Mouse (Mus musculus) neural tube, embryonic 14.5 days (tissue): ENCODE measurements around the gene Ccdc171. TPM values are rescaled to one million over a fixed set of nuclear protein-coding genes. Genes with fewer than 3 reads are reported as not detected.
A peak's percentile ranks its signal among the peaks of the same experiment; 100 is the strongest.

Experiments
- ATAC-seq: fragments of 200-750 bp; cut with Nextera tagmentation; 2 replicates; pipeline ENCODE4 v1.8.0; 2017; ENCODE audit warnings: low read depth, mild to moderate bottlenecking, moderate TSS enrichment, moderate library complexity
- H3K27ac ChIP-seq: fragments of 300-500 bp; sonication (generic); 2 replicates; pipeline ENCODE4 v1.5.1; 2014; ENCODE audit warnings: low read depth, mild to moderate bottlenecking, control low read depth, low read length, moderate library complexity, mixed read lengths
- H3K27me3 ChIP-seq: fragments of 300-500 bp; sonication (generic); 2 replicates; pipeline ENCODE4 v1.6.1; 2014; ENCODE audit warnings: low read length; ENCODE audit not compliant: control insufficient read depth, insufficient read depth
- H3K36me3 ChIP-seq: fragments of 300-500 bp; sonication (generic); 2 replicates; pipeline ENCODE4 v1.6.1; 2014; ENCODE audit warnings: low read length, mixed read lengths; ENCODE audit not compliant: control insufficient read depth, insufficient read depth
- H3K4me1 ChIP-seq: fragments of 300-500 bp; sonication (generic); 2 replicates; pipeline ENCODE4 v1.6.1; 2014; ENCODE audit warnings: low read length; ENCODE audit not compliant: control insufficient read depth, insufficient read depth
- H3K4me2 ChIP-seq: fragments of 300-500 bp; sonication (generic); 2 replicates; pipeline ENCODE4 v1.6.1; 2014; ENCODE audit warnings: mild to moderate bottlenecking, low read depth, low read length, control low read depth
- H3K4me3 ChIP-seq: fragments of 300-500 bp; sonication (generic); 2 replicates; pipeline ENCODE4 v1.5.1; 2014; ENCODE audit warnings: low read depth, low read length, control low read depth, mixed read lengths
- H3K9ac ChIP-seq: fragments of 300-500 bp; sonication (generic); replicated peaks from 2 replicates; pipeline ENCODE4 v1.6.1; 2014; ENCODE audit warnings: low read depth, mild to moderate bottlenecking, control low read depth, low read length, mixed read lengths
- H3K9me3 ChIP-seq: fragments of 300-500 bp; sonication (generic); 2 replicates; pipeline ENCODE4 v1.6.1; 2016; ENCODE audit warnings: low read length; ENCODE audit not compliant: control insufficient read depth
- WGBS: fragments of 180-500 bp; shearing (Covaris S2); extraction: QIAGEN DNeasy Blood & Tissue Kit; methylation state at CpG from one replicate; pipeline ENCODE4 v1.1.7; 2014; 5-methylcytosine and 5-hydroxymethylcytosine counted together
- polyA plus RNA-seq: library from polyadenylated mRNA; unstranded; fragments of >200 nt; fragmentation: Nextera tagmentation; extraction: Ambion mirVana; gene quantifications from 2 replicates; pipeline ENCODE4 v1.2.1, GENCODE M21; 2014

The Ccdc171 gene
- polyA plus RNA-seq, 1 experiment from 2014 or later, result 4.5 TPM

DNA sequence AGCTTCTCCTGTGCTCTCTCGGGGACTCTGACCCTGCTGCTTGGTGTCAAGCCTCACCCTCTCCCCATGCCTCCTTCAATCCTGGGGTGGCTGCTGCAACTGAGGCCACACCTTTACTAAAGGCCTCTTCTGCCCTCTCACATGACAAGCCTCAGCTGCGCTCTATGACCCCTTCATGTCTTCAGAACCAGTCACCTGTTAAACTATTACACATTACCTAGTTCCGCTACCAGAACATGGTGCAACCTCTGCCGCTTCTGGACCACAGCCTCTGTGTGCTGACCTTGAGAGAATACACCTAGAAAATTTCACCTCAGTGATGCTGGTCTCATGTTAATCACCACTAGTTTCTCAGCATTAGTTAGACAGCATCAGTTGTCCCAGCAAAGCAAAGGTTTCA, 254.7 kb downstream of the Ccdc171 start:
- no peaks in the 10 kb centered on the region for H3K36me3 ChIP-seq
- H3K27me3 ChIP-seq, result no peaks in the 10 kb centered on the region
- no peak overlapping the region for H3K27ac ChIP-seq
- H3K4me3 ChIP-seq, result no peak overlapping the region
- no peak overlapping the region for H3K4me2 ChIP-seq
- no peak overlapping the region for H3K9ac ChIP-seq
- 98% methylated on average over 4 of the region's 4 CpGs for WGBS
- ATAC-seq, result no peak
- no peaks in the 10 kb centered on the region for H3K4me1 ChIP-seq
- no peaks in the 10 kb centered on the region for H3K9me3 ChIP-seq

DNA sequence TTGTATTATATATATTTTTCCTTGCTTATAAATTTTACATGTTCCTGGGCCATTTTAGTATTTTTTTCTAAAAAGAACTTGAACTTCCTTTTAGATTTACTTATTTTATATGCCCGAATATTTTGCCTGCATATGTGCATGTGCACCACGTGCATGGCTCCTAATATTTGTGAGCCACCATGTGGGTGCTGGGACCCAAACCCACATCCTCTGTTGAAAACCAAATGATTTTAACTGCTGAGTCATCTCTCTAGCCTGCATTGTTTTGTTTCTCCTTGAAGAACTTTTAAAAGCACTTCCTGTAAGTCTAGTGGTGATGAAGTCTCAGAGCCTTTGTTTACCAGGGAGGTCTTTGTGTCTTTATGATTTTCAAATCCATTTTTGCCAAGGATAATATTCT, 259.8 kb downstream of the Ccdc171 start:
- 92% methylated on average over 2 of the region's 2 CpGs for WGBS
- H3K4me1 ChIP-seq, result no peaks in the 10 kb centered on the region
- ATAC-seq, result no peak
- H3K4me3 ChIP-seq, result no peak overlapping the region
- no peak overlapping the region for H3K27ac ChIP-seq
- H3K36me3 ChIP-seq, result no peaks in the 10 kb centered on the region
- no peak overlapping the region for H3K4me2 ChIP-seq
- no peak overlapping the region for H3K9ac ChIP-seq
- no peaks in the 10 kb centered on the region for H3K9me3 ChIP-seq
- no peaks in the 10 kb centered on the region for H3K27me3 ChIP-seq

DNA sequence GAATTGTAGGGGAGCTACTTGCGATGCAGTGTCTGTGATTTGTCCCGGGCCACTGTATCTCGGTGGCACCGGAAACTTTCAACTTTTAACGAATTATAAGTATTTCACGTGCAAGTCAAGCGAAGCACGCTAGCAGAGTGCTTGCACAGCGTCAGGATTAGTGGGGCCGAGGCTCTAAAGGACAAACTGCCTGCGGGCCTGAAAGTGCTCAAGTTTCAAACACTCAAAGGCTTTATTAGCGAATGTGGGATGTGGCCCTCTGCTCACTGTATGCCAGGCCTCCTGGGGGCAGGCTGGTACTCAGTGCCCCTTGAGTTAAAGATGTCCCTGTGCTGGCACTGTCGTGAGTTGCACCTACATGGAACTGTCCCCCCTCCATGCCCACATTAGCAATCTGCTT, 266.5 kb downstream of the Ccdc171 start:
- no peak overlapping the region for H3K9ac ChIP-seq
- H3K4me2 ChIP-seq, result no peak overlapping the region
- ATAC-seq, result no peak
- H3K4me3 ChIP-seq, result no peak overlapping the region
- H3K27me3 ChIP-seq, result no peaks in the 10 kb centered on the region
- 30% methylated on average over 13 of the region's 13 CpGs for WGBS
- H3K36me3 ChIP-seq, result no peaks in the 10 kb centered on the region
- no peak overlapping the region for H3K27ac ChIP-seq
- H3K9me3 ChIP-seq, result no peaks in the 10 kb centered on the region
- H3K4me1 ChIP-seq, result peaks cover 5% of the 10 kb centered on the region; the same call in 1 of the 2 replicates

DNA sequence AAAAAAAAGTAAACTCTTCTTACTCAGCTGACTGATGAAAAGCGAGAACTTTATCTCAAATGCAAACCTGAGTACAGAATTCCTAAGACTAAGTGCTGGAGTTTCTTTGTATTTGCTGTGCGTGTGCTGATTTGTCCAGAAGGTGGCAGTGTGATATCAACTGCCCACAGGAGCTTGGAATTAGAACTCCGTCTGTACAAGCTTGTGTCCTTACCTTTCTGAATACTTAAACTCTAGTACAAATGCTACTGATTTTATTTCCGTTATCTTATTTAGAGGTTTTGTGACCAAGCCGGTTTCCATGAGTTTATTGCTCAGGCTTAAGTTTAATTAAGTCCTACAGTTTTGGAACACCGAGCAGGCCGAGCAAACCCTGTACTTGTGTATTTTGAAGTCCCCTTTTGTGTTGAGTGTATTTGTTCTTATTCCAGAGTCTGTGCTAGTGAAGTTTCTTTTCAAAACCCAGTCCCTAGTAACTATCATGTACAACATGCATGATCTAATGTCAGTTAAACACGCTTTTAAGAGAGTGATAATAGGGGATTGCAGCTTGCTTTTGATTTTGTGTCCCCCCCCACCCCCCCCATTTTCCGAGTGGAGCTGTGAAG, 269.1 kb downstream of the Ccdc171 start:
- H3K9ac ChIP-seq, result no peak overlapping the region
- H3K4me2 ChIP-seq, result peak overlapping the region; percentile 19; the same call in 1 of the 2 replicates
- no peak overlapping the region for H3K4me3 ChIP-seq
- ATAC-seq, result peak; percentile 81
- H3K36me3 ChIP-seq, result no peaks in the 10 kb centered on the region
- WGBS, result 20% methylated on average over 9 of the region's 9 CpGs
- H3K27ac ChIP-seq, result no peak overlapping the region
- H3K4me1 ChIP-seq, result peaks cover 5% of the 10 kb centered on the region; the same call in 1 of the 2 replicates
- no peaks in the 10 kb centered on the region for H3K9me3 ChIP-seq
- H3K27me3 ChIP-seq, result no peaks in the 10 kb centered on the region

DNA sequence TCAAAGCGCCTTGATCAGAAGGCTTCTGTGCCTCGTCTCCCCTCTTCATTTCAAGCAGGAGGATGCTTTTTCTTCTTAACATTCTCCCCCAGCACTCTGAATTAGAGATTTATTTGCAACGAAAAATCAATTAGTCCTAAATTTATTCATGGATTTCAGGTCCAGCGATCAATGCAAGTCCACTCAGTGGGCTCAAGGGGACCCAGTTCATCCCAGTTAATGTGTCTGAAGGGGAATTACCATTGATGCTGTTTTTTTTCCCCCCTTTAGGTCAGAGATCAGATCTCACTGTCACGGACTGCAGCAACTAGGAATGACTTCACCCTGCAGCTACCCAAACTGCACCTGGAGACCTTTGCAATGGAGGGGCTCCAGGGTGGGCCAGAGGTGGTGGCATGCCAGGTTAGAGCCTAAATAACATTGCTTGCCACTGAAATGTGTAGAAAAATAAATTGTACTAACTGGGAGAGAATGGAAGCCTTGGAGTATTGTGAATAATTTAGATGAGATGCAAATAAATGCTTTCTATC, 269.6 kb downstream of the Ccdc171 start:
- Histone ChIP-seq H3K36me3 (no peaks in the 10 kb centered on the region), H3K4me2 (peak overlapping the region; percentile 19; the same call in 1 of the 2 replicates), H3K9me3 (no peaks in the 10 kb centered on the region), H3K27me3 (no peaks in the 10 kb centered on the region), H3K4me3 (no peak overlapping the region), H3K27ac (no peak overlapping the region), H3K4me1 (peaks cover 5% of the 10 kb centered on the region; the same call in 1 of the 2 replicates), H3K9ac (no peak overlapping the region)
- no peak for ATAC-seq
- WGBS, result 18% methylated on average over 5 of the region's 5 CpGs

DNA sequence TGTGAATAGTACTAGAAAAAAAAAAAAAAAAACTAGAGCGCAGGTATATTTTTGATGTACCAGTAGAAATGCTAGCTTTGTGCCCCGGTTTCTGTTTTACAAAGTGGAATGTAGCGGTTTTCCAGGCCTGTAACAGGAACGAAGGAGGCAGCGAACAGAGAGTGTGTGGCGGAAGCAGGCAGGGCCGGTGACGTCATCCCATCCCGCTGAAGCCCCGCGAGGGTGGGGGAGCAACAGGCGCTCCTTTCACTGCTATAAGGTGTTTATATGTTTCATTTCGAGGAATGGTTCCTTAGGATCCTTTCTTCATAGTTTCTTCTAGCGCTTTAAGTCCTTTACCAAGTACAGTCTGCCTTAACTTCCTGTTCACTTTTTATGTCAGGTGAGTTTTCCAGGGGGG, 272.6 kb downstream of the Ccdc171 start:
- H3K27me3 ChIP-seq, result no peaks in the 10 kb centered on the region
- H3K9ac ChIP-seq, result no peak overlapping the region
- no peak overlapping the region for H3K4me3 ChIP-seq
- no peak for ATAC-seq
- WGBS, result 85% methylated on average over 14 of the region's 14 CpGs
- H3K36me3 ChIP-seq, result no peaks in the 10 kb centered on the region
- H3K4me2 ChIP-seq, result no peak overlapping the region
- H3K4me1 ChIP-seq, result peaks cover 5% of the 10 kb centered on the region; the same call in 1 of the 2 replicates
- no peaks in the 10 kb centered on the region for H3K9me3 ChIP-seq
- no peak overlapping the region for H3K27ac ChIP-seq

DNA sequence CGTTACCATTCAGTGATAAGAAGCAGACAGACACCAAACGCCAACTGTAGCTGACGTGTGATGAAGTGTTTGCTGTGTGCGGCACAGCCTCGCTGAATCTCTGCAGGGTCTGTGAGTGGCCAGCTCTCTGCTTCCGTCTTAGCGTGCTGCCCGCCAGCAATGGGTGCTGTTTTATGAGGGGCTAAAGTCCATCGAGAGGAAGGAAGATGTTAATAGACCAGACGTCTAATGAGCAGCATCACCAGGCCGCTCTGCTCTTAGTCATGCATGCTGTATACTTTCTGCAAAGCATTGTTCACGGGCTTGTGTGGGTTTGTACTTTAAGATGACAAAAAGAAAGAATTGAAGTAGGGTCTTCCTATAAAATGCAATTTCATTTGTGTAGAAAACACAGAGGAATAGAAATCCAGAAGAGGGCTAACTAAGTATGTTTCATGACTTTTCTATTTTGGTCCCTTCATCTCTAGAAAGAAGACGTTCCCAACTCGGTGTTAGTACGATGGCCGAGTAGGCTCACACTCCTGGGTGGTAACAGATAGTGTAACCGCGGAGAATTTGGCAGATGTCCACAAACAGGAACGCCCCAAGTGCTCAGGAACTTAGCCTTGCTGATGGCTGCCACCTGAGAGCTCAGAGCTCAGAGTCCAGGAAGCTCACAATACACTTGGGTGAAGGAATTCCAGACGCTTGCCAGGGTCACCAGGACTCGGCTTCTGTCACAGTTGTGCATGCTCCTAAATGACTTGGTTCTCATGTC, 273.5 kb downstream of the Ccdc171 start:
- H3K4me2 ChIP-seq, result no peak overlapping the region
- no peaks in the 10 kb centered on the region for H3K36me3 ChIP-seq
- H3K4me1 ChIP-seq, result peaks cover 5% of the 10 kb centered on the region; the same call in 1 of the 2 replicates
- WGBS, result 89% methylated on average over 21 of the region's 21 CpGs
- no peak overlapping the region for H3K4me3 ChIP-seq
- H3K27me3 ChIP-seq, result no peaks in the 10 kb centered on the region
- H3K9ac ChIP-seq, result no peak overlapping the region
- ATAC-seq, result no peak
- H3K27ac ChIP-seq, result no peak overlapping the region
- H3K9me3 ChIP-seq, result no peaks in the 10 kb centered on the region

DNA sequence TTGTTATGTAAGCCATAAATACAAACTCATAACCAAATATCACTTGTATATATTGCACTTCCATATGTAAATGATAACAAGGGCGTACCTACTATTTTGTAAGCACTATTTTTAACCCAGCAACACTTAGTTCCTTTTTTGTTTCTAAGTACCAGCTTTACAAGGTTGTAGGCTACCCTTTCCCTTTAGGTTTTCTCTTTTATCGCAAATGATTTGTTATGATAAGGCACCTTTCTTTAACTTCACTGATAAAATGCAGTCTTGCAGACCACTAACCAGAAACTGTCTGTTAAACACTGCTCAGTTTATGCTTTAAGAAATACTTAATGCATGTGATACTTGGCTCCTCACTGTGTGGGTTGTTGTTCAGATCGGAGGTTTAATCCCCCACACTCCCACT, 275.1 kb downstream of the Ccdc171 start:
- no peaks in the 10 kb centered on the region for H3K36me3 ChIP-seq
- no peak overlapping the region for H3K4me3 ChIP-seq
- no peak overlapping the region for H3K9ac ChIP-seq
- 76% methylated on average over 3 of the region's 3 CpGs for WGBS
- H3K27me3 ChIP-seq, result no peaks in the 10 kb centered on the region
- ATAC-seq, result no peak
- H3K9me3 ChIP-seq, result no peaks in the 10 kb centered on the region
- no peak overlapping the region for H3K27ac ChIP-seq
- no peaks in the 10 kb centered on the region for H3K4me1 ChIP-seq
- no peak overlapping the region for H3K4me2 ChIP-seq

DNA sequence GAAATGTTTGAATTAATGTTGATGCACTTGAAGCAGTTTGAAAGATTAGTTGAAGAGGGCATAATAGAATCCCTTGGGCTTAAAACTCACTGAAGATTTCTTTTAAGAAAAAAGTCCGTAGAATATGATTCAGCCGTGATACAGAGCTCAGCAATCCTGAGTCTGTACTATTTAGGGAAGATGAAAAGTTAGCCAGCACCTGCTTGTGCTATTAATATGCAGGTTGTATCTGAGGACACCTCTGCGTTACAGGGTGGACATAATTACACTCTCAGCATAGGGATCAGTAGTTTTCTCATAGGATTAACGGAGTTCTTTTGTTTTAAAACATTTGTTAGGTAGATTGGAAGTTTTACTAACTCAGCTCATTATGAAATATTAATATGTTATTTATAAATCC, 291.6 kb downstream of the Ccdc171 start:
- 94% methylated on average over 4 of the region's 4 CpGs for WGBS
- ATAC-seq, result no peak
- H3K4me2 ChIP-seq, result no peak overlapping the region
- H3K4me3 ChIP-seq, result no peak overlapping the region
- H3K9ac ChIP-seq, result no peak overlapping the region
- no peaks in the 10 kb centered on the region for H3K36me3 ChIP-seq
- no peak overlapping the region for H3K27ac ChIP-seq
- no peaks in the 10 kb centered on the region for H3K27me3 ChIP-seq
- no peaks in the 10 kb centered on the region for H3K4me1 ChIP-seq
- no peaks in the 10 kb centered on the region for H3K9me3 ChIP-seq
